ENCODE assay signal across 21 mouse cellular contexts in the genomic region with DNA sequence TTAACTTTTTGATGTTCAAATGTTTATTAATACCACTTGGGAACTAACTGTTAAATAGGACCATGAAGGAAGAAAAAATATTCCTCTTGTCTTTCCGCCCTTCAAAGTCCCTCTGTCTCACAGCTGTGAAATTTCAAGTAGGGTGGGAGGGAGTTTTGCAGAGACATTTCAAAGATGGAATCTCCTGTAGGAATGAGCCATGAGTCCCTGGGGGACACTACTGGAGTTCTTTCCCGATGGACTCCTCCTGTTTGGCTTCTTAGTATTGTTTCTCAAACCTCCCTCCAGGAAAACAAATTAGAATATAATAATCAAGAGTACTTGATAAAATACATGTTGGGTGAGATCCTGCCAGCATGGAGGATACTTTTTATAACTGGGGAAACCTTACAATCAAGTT.
DNase-seq lines count a peak whose midpoint lies in the region; ATAC-seq and TF ChIP-seq lines count a peak whose summit lies in the region.
"Had no signal": no experiment of that assay in that cellular context is flagged by ENCODE, and none has a peak within 500 bp of the region (broad histone marks: within the 10 kb centered on the region; RNA-seq: fewer than 3 reads in every experiment).

No protein-coding gene starts in this region.

- TF ChIP-seq EP300 in heart, adult 2 months (IDR thresholded peaks at IDR 0.05; ENCODE audit: insufficient read depth, low read depth, low read length) = no peak

- no peak overlapping the region; the same call in 1 of the 2 replicates for H3K27ac ChIP-seq in heart, adult 2 months
- no peak overlapping the region for H3K27ac ChIP-seq in lung, embryonic 14.5 days (ENCODE audit: low read depth)
- H3K27ac ChIP-seq: embryonic facial prominence, embryonic 13.5 days; forebrain, embryonic 15.5 days; heart, embryonic 15.5 days; hindbrain, embryonic 13.5 days had no signal

- no peak for TF ChIP-seq CTCF in heart, adult 2 months (IDR thresholded peaks at IDR 0.05)
- TF ChIP-seq CTCF in lung, embryonic 14.5 days (IDR thresholded peaks at IDR 0.05; ENCODE audit: low read depth) = no peak

- peaks cover 1% of the 10 kb centered on the region; the same call in 1 of the 2 replicates for H3K36me3 ChIP-seq in heart, adult 2 months (ENCODE audit: control insufficient read depth, insufficient read depth, low read length)
- H3K36me3 ChIP-seq in lung, embryonic 14.5 days (ENCODE audit: insufficient read depth) = no peaks in the 10 kb centered on the region
- H3K36me3 ChIP-seq: embryonic facial prominence, embryonic 13.5 days; forebrain, embryonic 15.5 days; heart, embryonic 15.5 days; hindbrain, embryonic 13.5 days had no signal

- H3K9ac ChIP-seq in heart, adult 2 months (ENCODE audit: low read depth, low read length) = no peak overlapping the region
- no peak overlapping the region for H3K9ac ChIP-seq in lung, embryonic 14.5 days
- H3K9ac ChIP-seq: embryonic facial prominence, embryonic 13.5 days; forebrain, embryonic 15.5 days; heart, embryonic 15.5 days; hindbrain, embryonic 13.5 days had no signal

- 42% methylated on average over 2 of the region's 2 CpGs for WGBS in heart, adult 2 months
- WGBS in lung, embryonic 14.5 days = 42% methylated on average over 2 of the region's 2 CpGs

- intact Hi-C loops in heart, adult 2 months (cut with DNase I) = no loop called here

- no peaks in the 10 kb centered on the region for H3K27me3 ChIP-seq in heart, adult 2 months (ENCODE audit: control insufficient read depth, insufficient read depth, low read length)
- no peaks in the 10 kb centered on the region for H3K27me3 ChIP-seq in lung, embryonic 14.5 days (ENCODE audit: insufficient read depth, low read length)
- H3K27me3 ChIP-seq: embryonic facial prominence, embryonic 13.5 days; forebrain, embryonic 15.5 days; heart, embryonic 15.5 days; hindbrain, embryonic 13.5 days had no signal

- no peak for ATAC-seq in lung, embryonic 14.5 days (ENCODE audit: insufficient read depth)
- ATAC-seq in CD4-positive, CD25-positive, alpha-beta regulatory T cell, adult 4 months = no peak
- ATAC-seq: forebrain, embryonic 15.5 days; midbrain, embryonic 16.5 days had no signal

- TF ChIP-seq POLR2A in heart, adult 2 months (IDR thresholded peaks at IDR 0.05; ENCODE audit: insufficient read depth, low read depth, low read length) = no peak

- H3K4me3 ChIP-seq in heart, adult 2 months = no peak overlapping the region
- H3K4me3 ChIP-seq in lung, embryonic 14.5 days (ENCODE audit: low read depth, low read length) = no peak overlapping the region
- H3K4me3 ChIP-seq: embryonic facial prominence, embryonic 13.5 days; forebrain, embryonic 15.5 days; heart, embryonic 15.5 days; hindbrain, embryonic 13.5 days had no signal

- peak; percentile 19 to 32 for DNase-seq in heart, adult 18-20 months
- DNase-seq in heart, adult 2 months = no peak
- peak; percentile 41 for DNase-seq in lung, embryonic 14.5 days
- no peak for DNase-seq in lung, postnatal 14 days
- peak; percentile 68 for DNase-seq in kidney, postnatal 14 days
- DNase-seq in c-Kit-positive CD71-positive TER-119-positive erythroid progenitor cells, embryonic 14.5 days (ENCODE audit: low spot score) = no peak
- DNase-seq: cerebellum, adult 9-10 months; gastrocnemius, postnatal 36 days; left cerebral cortex, postnatal 4 days; lung, adult 18-20 months; lung, postnatal 36 days; right cerebral cortex, postnatal 14 days; spleen, adult 18-20 months; thymus, postnatal 25 days had no signal

- H3K79me2 ChIP-seq in heart, adult 2 months (replicated peaks; ENCODE audit: control insufficient read depth, insufficient read depth, low read length) = no peaks in the 10 kb centered on the region

- no peak overlapping the region for H3K4me2 ChIP-seq in lung, embryonic 14.5 days
- H3K4me2 ChIP-seq: embryonic facial prominence, embryonic 13.5 days; forebrain, embryonic 15.5 days; heart, embryonic 15.5 days; hindbrain, embryonic 13.5 days; liver, embryonic 11.5 days had no signal

- no peaks in the 10 kb centered on the region for H3K9me3 ChIP-seq in lung, embryonic 14.5 days (ENCODE audit: low read depth, low read length)
- H3K9me3 ChIP-seq: embryonic facial prominence, embryonic 13.5 days; forebrain, embryonic 15.5 days; heart, embryonic 15.5 days had no signal

- peaks cover 2% of the 10 kb centered on the region for H3K4me1 ChIP-seq in heart, adult 2 months (ENCODE audit: control insufficient read depth, insufficient read depth, low read length)
- H3K4me1 ChIP-seq in lung, embryonic 14.5 days (ENCODE audit: insufficient read depth) = no peaks in the 10 kb centered on the region
- H3K4me1 ChIP-seq: forebrain, embryonic 15.5 days; heart, embryonic 15.5 days; hindbrain, embryonic 13.5 days had no signal

Comparison
In these comparisons a context has a peak if more than half of its experiments do, and no peak if none do; other contexts are left out.
1. DNase-seq: peak in heart, adult 18-20 months (2 of 2), lung, embryonic 14.5 days (single experiment) and kidney, postnatal 14 days (single experiment); none in heart, adult 2 months (0 of 2), lung, postnatal 14 days (single experiment) and c-Kit-positive CD71-positive TER-119-positive erythroid progenitor cells, embryonic 14.5 days (single experiment).